Mouse (Mus musculus) c-Kit-positive CD71-negative TER-119-negative erythroid progenitor cells, embryonic 14.5 days (primary cell): ENCODE results near the gene Clec2i.
"Not testable (repeated sequence)": the region's sequence is repeated elsewhere in the genome, so short reads cannot be mapped to it uniquely, and the experiment has no call there.

Experiments
- DNase-seq: peaks from one replicate; pipeline ENCODE4 v3.0.0-alpha.2; 2013; ENCODE audit warnings: low read depth

The Clec2i gene

GRCm38 (mm10) chr6:128887091-128887790 is at the start of gene Clec2i:
TSS of gene Clec2i (plus strand) at chr6:128887588.
- DNase-seq, result not testable (repeated sequence)

- DNase-seq, result peak; percentile 84
Measured at GRCm38 (mm10) chr6:128838342-128839265, 48.8 kb upstream of the Clec2i start.

- DNase-seq, result peak; percentile 94
Measured at GRCm38 (mm10) chr6:128839266-128839771, 48.1 kb upstream of the Clec2i start.

GRCm38 (mm10) chr6:128839921-128840320 is 47.5 kb upstream of the Clec2i start:
- DNase-seq, result no peak

- not testable (repeated sequence) for DNase-seq
Measured at GRCm38 (mm10) chr6:128840669-128841068, 46.7 kb upstream of the Clec2i start.

GRCm38 (mm10) chr6:128841327-128842089 is 45.9 kb upstream of the Clec2i start:
- DNase-seq, result no peak

- DNase-seq, result no peak
Measured at GRCm38 (mm10) chr6:128842356-128842944, 44.9 kb upstream of the Clec2i start.

- DNase-seq, result peak; percentile 94
Measured at GRCm38 (mm10) chr6:128842945-128843478, 44.4 kb upstream of the Clec2i start.

GRCm38 (mm10) chr6:128843479-128843992 is 43.9 kb upstream of the Clec2i start:
- DNase-seq, result peak; percentile 80

GRCm38 (mm10) chr6:128844131-128844530 is 43.3 kb upstream of the Clec2i start:
- DNase-seq, result no peak

GRCm38 (mm10) chr6:128844586-128845080 is 42.8 kb upstream of the Clec2i start:
- no peak for DNase-seq

GRCm38 (mm10) chr6:128845319-128845979 is 41.9 kb upstream of the Clec2i start:
- peak; percentile 93 for DNase-seq

- DNase-seq, result no peak
Measured at GRCm38 (mm10) chr6:128845998-128846542, 41.3 kb upstream of the Clec2i start.

GRCm38 (mm10) chr6:128847401-128847800 is 40.0 kb upstream of the Clec2i start:
- no peak for DNase-seq

- no peak for DNase-seq
Measured at GRCm38 (mm10) chr6:128849902-128850301, 37.5 kb upstream of the Clec2i start.

- DNase-seq, result no peak
Measured at GRCm38 (mm10) chr6:128850671-128851070, 36.7 kb upstream of the Clec2i start.

- DNase-seq, result no peak
Measured at GRCm38 (mm10) chr6:128851151-128851550, 36.2 kb upstream of the Clec2i start.

GRCm38 (mm10) chr6:128852766-128853165 is 34.6 kb upstream of the Clec2i start:
- no peak for DNase-seq

- DNase-seq, result no peak
Measured at GRCm38 (mm10) chr6:128854024-128854820, 33.2 kb upstream of the Clec2i start.
